Mouse (Mus musculus) heart, postnatal 36 days (tissue): ENCODE measurements around the gene Cga. TPM values are rescaled to one million over a fixed set of nuclear protein-coding genes. Genes with fewer than 3 reads are reported as not detected.
"Not testable (repeated sequence)": the region's sequence is repeated elsewhere in the genome, so short reads cannot be mapped to it uniquely, and the experiment has no call there.

Source experiments
- DNase-seq, 2 experiments: peaks; one replicate each; pipeline ENCODE4 v3.0.0; 2021 to 2022
- intact Hi-C: fragments of 180-260 bp; cut with DNase I; formaldehyde crosslinking; loops from one replicate; pipeline ENCODE4 v1.15.1; 2025
- total RNA-seq, 2 experiments: library from RNA; stranded (reverse); gene quantifications; 2 replicates each; pipeline ENCODE4 v1.2.3; 2021

Gene Cga
- total RNA-seq, 2 experiments from 2014 or later: not detected

DNA sequence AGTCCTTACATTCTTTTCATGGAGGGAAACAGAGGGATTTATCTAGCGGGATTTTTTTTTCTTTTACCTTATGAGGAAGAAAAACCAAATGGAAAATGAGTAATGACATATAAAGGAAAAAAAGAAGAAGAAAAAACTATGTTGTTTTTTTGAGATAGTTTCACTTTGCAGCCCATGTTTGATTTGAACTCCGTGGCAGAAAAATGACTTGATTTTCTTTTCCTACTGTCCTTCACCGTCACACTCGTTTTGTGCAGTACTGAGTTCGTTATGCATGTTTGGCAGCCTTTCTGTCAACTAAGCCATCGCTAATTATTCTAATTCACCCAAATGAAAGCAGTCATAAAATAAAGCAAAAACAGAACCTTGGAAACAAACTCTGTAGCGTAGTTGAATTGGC, 6.3 kb upstream of the Cga start:
- no peak for DNase-seq
- intact Hi-C loops: loop anchor here (5.0 to 10.0 kb wide), 2 partner anchors 272 to 335 kb away; partner anchors contain the start of genes Akirin2, Orc3 and Rars2

DNA sequence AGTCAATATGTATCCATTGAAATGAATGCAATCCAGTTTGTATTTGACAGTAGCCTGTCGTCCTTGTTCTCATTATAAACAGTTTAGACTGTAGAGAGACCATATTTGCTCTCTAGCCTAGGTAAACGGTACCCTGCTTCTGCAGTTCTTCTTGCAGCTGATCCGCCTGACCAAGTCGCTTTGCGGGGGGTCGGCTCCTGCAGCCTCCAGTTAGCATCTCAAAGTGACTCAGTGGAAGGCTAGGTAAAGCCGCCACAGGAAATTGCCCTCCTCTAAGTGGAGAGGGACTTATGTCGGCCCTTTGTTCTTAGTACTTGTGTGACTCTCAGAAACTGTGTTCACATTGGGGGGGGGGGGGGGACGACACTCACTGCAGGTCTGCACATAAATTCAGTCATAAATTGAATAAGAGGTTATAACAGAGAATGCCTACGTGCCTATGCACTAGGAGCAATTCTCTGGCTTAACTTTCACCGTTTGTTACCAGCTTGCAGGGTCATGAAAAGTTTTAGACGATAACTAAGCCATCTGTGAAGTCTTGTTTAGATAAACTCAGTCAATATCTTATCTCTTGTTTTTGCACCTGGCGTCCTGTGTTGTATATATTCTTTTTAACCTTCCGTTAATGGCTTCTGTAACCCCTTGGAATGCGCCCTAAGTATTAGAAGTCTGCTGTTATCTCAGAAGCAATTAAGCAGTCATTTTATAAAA, 4.3 kb upstream of the Cga start:
- no peak for DNase-seq
- intact Hi-C loops: loop anchor here (5.0 to 10.0 kb wide), 2 partner anchors 274 to 337 kb away; partner anchors contain the start of genes Akirin2, Orc3 and Rars2

DNA sequence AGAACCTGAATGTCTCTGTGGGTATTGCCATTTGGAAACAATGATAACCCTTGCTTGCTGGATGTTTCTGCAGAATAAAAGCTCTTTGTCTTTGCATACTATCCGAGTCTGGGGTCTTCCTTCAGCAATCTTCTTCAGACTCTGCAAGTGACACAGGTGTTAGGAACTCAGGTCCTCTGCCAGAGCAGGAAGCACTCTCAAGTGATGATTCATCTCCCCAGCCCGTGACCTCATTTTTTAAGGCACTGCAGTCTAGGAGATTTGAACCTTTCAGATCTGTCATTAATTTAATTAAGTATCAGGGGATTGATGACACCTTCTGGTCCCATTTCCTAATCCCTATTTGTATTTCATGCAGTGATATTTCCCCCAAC, 3.8 kb upstream of the Cga start:
- intact Hi-C loops: loop anchor here (5.0 to 10.0 kb wide), 2 partner anchors 275 to 337 kb away; partner anchors contain the start of genes Akirin2, Orc3 and Rars2
- DNase-seq: no peak

DNA sequence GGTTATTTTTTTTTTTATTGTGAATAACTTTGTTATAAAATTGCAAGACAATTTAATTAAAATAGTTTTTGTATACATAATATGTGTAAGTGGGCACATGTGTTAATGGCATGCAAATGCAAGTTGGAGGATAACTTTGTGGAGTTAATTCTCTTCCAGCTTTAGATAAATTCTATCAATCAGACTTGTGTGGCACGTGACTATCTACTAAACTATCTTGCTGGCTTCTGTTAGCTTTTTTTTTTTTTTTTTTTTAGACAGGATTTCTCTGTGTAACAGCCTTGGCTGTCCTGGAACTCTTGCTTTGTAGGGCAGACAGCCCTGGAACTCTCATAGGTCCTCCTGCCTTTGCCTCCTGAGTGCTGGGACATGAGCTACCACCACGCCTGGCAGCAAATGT, 4.9 kb downstream of the Cga start:
- intact Hi-C loops: no loop called here

DNA sequence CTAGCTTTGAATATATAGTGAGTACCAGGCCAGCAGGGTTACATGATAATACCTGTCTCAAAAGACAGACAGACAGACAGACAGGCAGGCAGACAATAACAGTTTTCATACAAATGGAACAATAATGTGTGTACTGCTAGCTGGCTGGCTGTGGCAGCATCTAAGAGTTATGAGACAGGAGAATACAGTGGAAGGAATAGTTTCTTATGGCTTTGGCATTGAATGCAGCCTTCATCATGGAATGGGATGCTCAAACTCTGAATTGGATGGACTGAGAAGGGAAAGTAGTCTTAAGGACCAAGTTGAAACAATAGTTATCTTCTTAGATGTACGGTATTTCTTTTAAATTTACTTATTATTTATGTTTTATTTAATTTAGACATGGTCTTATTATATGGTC, 5.7 kb downstream of the Cga start:
- no peak for DNase-seq
- intact Hi-C loops: no loop called here

More for the DNA sequence above, 4.9 kb downstream of the Cga start:
- no peak for DNase-seq

DNA sequence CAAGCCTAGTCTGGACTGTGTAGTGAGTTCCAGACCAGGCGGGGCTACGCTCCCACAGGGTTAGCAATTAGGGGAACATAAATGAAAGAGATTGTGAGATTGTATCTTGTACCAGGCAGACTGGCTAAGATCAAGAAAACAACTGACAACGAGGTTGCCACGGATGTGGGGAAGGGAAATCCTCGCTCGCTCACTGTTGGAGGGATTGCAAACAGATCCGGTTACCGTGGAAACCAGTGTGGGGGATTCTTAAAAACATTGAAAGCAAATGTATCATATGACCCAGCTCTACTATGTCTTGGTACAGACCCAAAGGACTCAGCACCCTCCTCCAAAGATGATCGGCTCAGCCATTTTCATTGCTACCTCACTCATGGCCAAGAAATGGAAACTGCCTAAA, 6.6 kb downstream of the Cga start:
- intact Hi-C loops: no loop called here
- DNase-seq: no peak

DNA sequence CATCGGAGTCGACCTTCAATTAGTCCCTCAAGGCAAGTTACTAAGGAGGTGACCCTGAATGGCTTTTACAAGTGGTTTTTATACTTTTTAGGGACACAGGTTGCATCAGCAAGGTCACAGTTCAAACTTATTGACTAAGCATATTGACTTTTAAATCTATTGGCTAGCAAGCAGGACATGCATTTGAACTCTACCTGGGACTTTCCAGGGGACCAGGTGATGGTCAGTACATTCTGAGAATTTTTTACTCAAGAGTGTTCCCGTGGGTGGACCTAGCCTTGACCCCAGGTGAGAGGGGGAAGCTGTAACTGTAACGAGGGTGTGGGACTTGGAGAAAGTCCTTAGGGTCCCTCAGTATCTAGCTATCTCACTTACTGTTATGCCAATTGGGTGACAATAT, 7.6 kb downstream of the Cga start:
- no peak for DNase-seq
- intact Hi-C loops: no loop called here

DNA sequence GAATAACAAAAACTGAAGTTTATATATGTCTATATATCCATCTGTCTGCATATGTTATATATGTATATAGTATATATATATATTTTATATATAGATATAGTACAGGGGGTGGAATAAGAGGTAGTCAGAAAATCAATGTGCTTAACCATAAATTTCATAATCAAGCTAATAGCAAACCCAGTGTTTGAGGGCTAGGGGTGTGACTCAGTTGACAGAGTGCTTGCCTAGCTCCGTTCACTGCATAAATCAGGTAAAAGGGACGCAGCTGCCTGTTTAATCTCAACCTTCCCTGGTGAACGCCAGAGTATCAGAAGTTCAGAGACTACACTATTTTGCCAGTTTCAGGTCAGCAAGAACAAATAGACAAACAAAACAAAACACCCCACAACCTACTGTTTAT, 8.0 kb downstream of the Cga start:
- intact Hi-C loops, DNase-seq: not testable (repeated sequence)

DNA sequence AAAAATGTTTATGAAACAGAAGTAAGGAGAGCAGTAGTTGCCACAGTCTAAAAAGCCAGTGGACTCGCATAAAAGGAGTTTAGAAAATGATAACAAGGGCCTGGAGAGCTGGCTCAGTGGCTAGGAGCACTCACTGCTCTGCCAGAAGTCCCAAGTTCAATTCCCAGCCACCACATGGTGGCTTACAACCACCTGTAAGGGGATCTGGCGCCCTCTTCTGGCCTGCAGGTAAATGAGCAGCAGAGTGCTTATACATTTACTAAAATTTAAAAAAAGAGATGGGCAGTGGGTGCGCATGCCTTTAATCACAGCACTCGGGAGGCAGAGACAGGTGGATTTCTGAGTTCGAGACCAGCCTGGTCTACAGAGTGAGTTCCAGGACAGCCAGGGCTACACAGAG, 11.8 kb downstream of the Cga start:
- intact Hi-C loops: no loop called here
- DNase-seq: no peak

DNA sequence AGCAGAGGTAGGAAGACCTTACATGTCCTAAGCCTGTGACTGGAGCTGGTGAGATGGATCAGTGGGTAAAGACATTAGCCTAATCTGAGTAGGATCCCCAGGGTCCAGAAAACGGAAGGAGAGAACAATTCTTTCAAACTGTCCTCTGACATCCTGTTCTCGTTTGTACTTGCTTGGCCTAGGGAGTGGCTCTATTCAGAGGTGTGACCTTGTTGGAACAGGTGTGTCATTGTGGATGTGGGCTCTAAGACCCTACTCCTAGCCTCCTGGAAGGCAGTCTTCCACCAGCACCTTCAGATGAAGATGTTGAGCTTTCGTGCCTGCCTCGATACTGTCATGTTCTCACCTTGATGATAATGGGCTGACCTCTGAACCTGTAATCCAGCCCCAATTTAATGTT, 12.6 kb downstream of the Cga start:
- intact Hi-C loops: no loop called here
- DNase-seq: no peak

DNA sequence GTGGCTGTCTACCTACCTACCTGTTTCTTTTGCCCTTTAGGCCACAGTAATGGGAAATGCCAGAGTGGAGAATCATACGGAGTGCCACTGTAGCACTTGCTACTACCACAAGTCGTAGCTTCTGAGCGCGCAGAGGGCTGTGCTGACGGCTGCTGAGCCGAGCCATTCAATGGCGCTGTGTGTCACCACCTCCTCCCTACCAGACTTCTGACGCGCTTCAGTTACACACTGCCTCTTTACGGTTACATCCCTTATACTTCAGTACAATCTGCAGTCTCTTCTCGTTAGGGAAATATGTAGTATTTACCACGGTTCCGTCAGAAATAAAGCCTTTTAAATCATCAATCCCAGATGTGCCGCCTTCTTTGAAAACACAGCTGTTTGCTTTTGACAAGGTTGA, 13.4 kb downstream of the Cga start:
- intact Hi-C loops: no loop called here

DNA sequence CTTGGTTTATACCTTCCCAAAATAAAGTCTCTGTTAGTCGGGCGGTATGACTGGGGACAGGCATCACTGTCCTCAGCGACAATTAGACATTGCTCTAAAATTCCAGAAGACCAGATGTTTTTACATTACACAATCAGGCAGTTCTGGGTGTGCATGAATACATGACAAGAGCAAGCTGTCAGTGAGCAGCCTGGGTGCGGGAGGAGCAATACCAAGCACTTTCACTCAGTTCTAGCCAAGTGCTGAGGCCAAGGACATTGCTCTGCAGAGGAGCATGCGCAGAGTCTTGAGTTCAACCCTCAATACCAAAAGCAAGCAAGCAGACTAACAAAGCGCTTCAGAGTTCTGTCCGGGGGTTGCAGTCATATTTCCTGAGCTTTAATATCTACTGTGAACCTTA, 14.5 kb downstream of the Cga start:
- peak; percentile 22 to 44 for DNase-seq
- intact Hi-C loops: no loop called here

More for the DNA sequence above, 13.4 kb downstream of the Cga start:
- DNase-seq: no peak

DNA sequence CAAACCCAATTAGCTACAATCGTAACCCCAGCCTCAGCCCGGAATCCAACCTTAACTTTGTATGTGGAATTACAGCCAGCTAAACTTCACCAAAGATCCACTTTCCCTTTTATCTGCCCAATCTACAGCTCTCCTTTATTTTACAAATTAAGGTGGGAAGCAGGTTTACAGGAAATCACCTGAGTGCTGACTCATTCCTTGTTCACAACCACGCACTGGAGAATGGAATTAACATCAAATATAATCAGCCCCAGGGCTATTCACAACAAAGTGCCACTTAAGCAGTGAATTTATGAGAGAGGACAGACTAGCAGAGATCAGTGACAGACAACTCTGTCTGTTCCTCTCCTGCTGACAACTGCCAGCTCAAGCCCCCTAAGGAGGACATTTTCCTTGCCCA, 17.8 kb downstream of the Cga start:
- DNase-seq: no peak
- intact Hi-C loops: no loop called here

DNA sequence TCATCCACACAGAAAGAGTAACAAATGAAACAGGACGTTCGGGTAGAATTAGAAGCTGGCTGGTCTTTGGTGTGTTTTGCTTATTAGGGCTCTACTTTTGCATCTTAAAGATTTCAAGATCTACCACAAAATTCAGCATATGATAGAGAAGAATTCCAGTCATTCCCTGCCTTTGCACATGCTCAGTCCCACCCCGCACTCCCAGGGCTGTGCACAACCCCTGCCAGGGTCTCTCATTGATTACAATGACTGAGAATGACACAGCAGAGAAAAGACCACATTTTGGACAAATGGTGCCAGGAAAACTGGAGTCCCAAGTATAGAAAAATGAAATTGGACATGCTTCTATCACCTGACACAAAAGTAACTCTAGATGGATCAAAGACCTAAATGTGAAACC, 18.6 kb downstream of the Cga start:
- intact Hi-C loops: no loop called here
- no peak for DNase-seq

DNA sequence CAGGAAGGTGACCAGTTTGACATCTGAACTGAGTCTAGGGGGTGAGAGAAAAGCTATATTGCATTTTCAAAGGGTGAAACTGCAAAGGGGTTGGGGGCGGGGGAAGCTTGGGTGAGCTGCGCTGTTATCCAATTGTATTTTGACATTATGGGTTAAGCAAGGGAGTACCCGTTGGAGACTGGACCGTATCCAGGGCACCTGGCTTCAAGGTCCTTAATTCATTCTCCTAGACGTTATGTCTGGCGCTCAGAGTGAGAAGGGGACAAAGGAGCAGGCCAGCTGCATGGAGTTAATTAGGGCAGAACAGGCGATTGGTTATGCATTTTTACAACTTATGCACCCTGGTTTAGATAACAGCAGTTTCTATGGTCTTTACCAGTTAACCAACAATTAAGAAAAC, 23.8 kb downstream of the Cga start:
- intact Hi-C loops: no loop called here
- DNase-seq: no peak

DNA sequence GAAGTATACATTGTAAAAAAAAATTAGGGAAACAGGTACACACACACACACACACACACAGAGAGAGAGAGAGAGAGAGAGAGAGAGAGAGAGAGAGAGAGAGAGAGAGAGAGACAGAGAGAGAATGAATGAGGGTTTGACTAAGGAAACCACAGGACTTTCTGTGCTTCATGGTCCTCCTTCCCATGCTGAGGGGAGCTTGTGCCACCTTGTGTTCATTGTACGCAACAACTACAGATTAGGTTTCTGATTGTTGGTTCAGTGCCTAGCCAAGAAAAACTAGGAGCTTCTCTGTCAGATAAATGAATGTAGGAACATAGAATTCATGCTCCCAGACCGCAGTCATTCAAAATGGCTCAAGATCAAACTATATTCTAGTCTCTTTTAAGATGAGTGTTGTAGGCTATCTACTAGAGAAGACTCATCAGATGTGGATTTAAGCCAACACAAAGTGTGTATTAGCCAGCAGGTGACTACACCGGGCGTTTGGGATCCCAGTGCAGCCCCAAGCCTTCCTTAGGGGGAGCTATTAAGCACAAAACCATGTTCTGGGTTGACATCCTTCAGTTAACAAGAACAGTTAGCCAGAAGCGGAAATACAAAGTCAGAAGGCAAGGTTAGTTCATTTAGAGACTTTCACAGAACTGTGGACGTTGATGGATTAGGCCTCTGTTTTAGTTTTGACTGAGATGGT, 28.7 kb downstream of the Cga start:
- intact Hi-C loops: loop anchor here (5.0 kb wide), 1 partner anchor 235 kb away; the partner anchor contains the start of gene Slc35a1

DNA sequence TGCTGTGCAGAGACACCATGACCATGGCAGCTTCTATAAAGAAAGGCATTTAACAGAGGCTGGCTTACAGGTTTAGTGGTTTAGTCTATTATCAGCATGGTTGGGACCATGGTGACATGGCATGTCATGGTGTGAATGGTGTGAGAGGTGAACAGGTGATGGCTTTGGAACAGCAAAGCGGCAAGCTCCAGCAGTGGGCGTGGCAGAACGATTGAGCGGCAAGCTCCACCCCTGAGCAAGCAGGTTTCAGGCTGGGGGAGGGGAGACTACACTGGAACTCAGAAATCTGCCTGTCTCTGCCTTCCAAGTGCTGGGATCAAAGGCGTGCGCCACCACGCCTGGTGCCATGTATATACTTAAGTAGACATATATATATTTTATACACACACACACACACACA, 34.8 kb downstream of the Cga start:
- intact Hi-C loops, DNase-seq: not testable (repeated sequence)

More for the DNA sequence above, 28.7 kb downstream of the Cga start:
- peak; percentile 28 to 33 for DNase-seq

DNA sequence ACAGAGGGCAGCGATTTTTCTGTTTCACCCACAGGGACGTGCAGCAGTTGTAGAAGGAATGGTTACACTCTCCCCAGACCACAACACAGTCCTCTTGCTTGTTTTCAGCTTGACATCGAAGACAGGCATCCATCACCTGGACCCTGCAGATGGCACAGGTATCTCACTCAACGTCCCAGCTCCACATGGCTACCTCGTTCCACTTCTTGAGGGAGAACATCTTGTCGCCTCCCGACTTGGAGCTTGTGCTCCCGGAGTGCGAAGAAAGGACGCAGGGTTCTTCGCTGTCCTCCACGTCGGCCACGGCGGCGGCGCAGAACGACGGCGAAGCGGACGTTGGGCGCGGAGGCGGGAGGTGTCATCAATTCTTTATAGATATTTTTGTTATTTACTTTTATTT, 47.5 kb downstream of the Cga start:
- intact Hi-C loops: no loop called here
- DNase-seq: no peak

DNA sequence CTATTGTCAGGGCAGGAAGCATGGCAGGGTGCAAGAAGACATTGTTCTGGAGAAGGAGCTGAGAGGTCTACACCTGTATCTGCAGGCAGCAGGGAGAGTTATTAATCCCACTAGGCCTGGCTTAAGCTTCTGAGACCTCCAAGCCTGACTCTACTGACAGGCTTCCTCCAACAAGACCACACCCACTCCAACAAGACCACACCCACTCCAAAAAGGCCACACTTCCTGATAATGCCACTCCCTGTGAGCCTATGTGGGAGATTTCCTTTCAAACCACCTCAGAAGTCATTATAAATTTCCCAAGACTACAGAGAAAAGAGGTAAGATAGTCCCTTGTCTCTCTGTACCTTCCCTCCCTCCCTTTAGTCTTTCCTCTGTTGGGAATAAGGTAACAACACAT, 53.6 kb downstream of the Cga start:
- intact Hi-C loops: no loop called here
- no peak for DNase-seq

DNA sequence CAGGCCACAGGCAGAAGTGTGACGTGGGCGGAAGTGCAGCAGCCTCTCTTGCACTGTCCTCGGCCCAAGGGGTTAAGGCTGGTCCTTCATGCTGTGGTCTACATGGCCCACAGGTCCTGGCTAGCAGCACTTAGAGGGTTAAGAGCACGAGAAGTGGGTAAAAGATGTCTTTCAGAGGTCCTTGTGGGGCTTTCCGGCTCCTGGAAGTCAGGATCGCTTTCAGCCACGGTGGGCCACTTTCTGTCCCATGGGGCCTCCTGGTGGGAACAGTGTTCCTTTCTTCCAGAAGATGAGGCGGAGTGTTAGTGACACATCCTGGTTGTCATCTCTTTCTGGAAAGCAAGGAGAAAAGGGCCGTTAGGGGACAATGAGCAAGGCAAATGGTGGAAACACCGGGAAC, 60.1 kb downstream of the Cga start:
- no peak for DNase-seq
- intact Hi-C loops: loop anchor here (10.0 kb wide), 1 partner anchor 421 kb away; no protein-coding TSS in a partner anchor
